Mouse (Mus musculus) kidney, embryonic 16.5 days (tissue): Measurements from ENCODE around the gene Serpina11. TPM values are rescaled to one million over a fixed set of nuclear protein-coding genes. Genes with fewer than 3 reads are reported as not detected.
"Not testable (repeated sequence)": the region's sequence is repeated elsewhere in the genome, so short reads cannot be mapped to it uniquely, and the experiment has no call there.

Experiments
- ATAC-seq: fragments of 200-750 bp; cut with Nextera tagmentation; 2 replicates; pipeline ENCODE4 v1.8.0; 2017; ENCODE audit warnings: moderate TSS enrichment; ENCODE audit not compliant: low FRiP score, low TSS enrichment
- H3K27ac ChIP-seq: fragments of 300-500 bp; sonication (generic); 2 replicates; pipeline ENCODE4 v1.5.1; 2014; ENCODE audit warnings: low read length
- H3K27me3 ChIP-seq: fragments of 300-500 bp; sonication (generic); 2 replicates; pipeline ENCODE4 v1.6.1; 2014; ENCODE audit warnings: low read length, control low read depth, mixed read lengths; ENCODE audit not compliant: insufficient read depth
- H3K36me3 ChIP-seq: fragments of 300-500 bp; sonication (generic); 2 replicates; pipeline ENCODE4 v1.6.1; 2014; ENCODE audit warnings: low read length, control low read depth, mixed read lengths; ENCODE audit not compliant: insufficient read depth
- H3K4me1 ChIP-seq: fragments of 300-500 bp; sonication (generic); 2 replicates; pipeline ENCODE4 v1.6.1; 2014; ENCODE audit warnings: low read length, control low read depth, mixed read lengths; ENCODE audit not compliant: insufficient read depth
- H3K4me2 ChIP-seq: fragments of 300-500 bp; sonication (generic); replicated peaks from 2 replicates; pipeline ENCODE4 v1.6.1; 2014; ENCODE audit warnings: low read depth, low read length
- H3K4me3 ChIP-seq: fragments of 300-500 bp; sonication (generic); 2 replicates; pipeline ENCODE4 v1.5.1; 2014; ENCODE audit warnings: mild to moderate bottlenecking, low read length
- H3K9ac ChIP-seq: fragments of 300-500 bp; sonication (generic); replicated peaks from 2 replicates; pipeline ENCODE4 v1.6.1; 2014; ENCODE audit warnings: low read length
- H3K9me3 ChIP-seq: fragments of 300-500 bp; sonication (generic); 2 replicates; pipeline ENCODE4 v1.6.1; 2016; ENCODE audit warnings: low read length, control low read depth
- WGBS: fragments of 180-500 bp; shearing (Covaris S2); extraction: QIAGEN DNeasy Blood & Tissue Kit; methylation state at CpG from one replicate; pipeline ENCODE4 v1.1.7; 2014; 5-methylcytosine and 5-hydroxymethylcytosine counted together
- polyA plus RNA-seq: library from polyadenylated mRNA; unstranded; fragments of >200 nt; fragmentation: Nextera tagmentation; extraction: Ambion mirVana; gene quantifications from 2 replicates; pipeline ENCODE4 v1.2.1, GENCODE M21; 2015

Gene Serpina11
- polyA plus RNA-seq, 1 experiment from 2014 or later, result not detected

- no peak for ATAC-seq
These were observed 31.0 kb downstream of the Serpina11 start, which contains the start of gene Serpina1e for GRCm38 (mm10) chr12:103958798-103959197. Gene Serpina1e, minus strand, starts transcription at chr12:103958975.

DNA sequence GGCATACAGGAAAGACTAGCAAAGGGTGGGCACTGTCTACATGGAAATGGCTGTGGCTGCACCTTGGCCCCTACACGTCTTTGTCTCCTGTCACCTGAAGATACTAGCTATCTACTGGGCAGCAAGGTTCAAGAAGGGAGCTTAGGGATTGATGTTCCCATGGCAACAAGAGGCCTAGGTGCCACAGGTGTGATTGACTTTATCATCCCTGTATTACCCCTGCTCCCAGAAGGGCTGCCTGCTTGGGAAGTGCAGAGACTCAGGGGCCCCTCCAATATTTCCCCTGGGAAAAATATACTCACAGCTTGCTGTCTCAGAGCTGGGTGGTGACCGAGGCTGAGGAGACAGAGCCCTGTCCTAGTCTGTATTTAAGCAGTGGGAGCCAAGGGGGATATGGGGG, 33.2 kb downstream of the Serpina11 start:
- H3K9me3 ChIP-seq, H3K27me3 ChIP-seq, H3K27ac ChIP-seq, H3K4me1 ChIP-seq, H3K9ac ChIP-seq, H3K4me3 ChIP-seq, H3K36me3 ChIP-seq, ATAC-seq, H3K4me2 ChIP-seq: not testable (repeated sequence)
- WGBS, result 78% methylated on average over 2 of the region's 2 CpGs

More at GRCm38 (mm10) chr12:103958798-103959197, 31.0 kb downstream of the Serpina11 start, which contains the start of gene Serpina1e:
- Histone ChIP-seq H3K27me3 (no peaks in the 10 kb centered on the region), H3K9ac (no peak within 1 kb of the TSS), H3K4me1 (no peaks in the 10 kb centered on the region), H3K9me3 (no peaks in the 10 kb centered on the region), H3K27ac (no peak within 1 kb of the TSS), H3K4me2 (no peak within 1 kb of the TSS), H3K36me3 (no peaks in the 10 kb centered on the region), H3K4me3 (no peak within 1 kb of the TSS)
- 77% methylated on average over 3 of the region's 3 CpGs for WGBS

GRCm38 (mm10) chr12:103952972-103953371, 36.8 kb downstream of the Serpina11 start:
- not testable (repeated sequence) for H3K4me3 ChIP-seq, H3K27ac ChIP-seq, ATAC-seq, H3K27me3 ChIP-seq, H3K9me3 ChIP-seq, H3K4me2 ChIP-seq, H3K9ac ChIP-seq, H3K4me1 ChIP-seq, H3K36me3 ChIP-seq
- WGBS, result 87% methylated on average over 3 of the region's 3 CpGs

DNA sequence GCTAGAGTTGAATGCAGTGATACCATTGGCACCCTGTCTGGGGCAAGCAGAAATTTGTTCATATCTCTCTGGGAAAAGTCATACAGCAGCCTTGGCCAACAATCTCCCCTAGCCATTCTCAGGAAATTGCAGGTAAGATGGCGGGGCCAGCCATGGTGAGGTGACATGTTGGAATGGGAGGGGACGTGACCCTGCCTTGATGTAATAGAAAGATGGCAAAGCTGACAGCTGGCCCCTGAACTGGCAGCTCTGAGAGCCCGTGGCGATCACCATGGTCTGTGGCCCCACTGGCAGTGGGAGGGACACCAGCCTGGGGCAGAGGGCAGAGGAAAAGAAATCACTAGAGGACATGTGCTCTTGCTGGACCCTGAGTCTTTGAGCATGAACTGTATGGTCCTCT, 43.5 kb downstream of the Serpina11 start:
- Histone ChIP-seq H3K4me2 (no peak overlapping the region), H3K4me3 (no peak overlapping the region), H3K27ac (no peak overlapping the region), H3K36me3 (no peaks in the 10 kb centered on the region), H3K27me3 (no peaks in the 10 kb centered on the region), H3K9me3 (no peaks in the 10 kb centered on the region), H3K9ac (no peak overlapping the region), H3K4me1 (no peaks in the 10 kb centered on the region)
- 69% methylated on average over 4 of the region's 4 CpGs for WGBS
- ATAC-seq, result no peak

Other genes with a start within 250 kb of the Serpina11 start
- 0.87 and 1.5 TPM in 2 replicates for gene Serpina1d, start 216.4 kb downstream of the Serpina11 start, polyA plus RNA-seq
- gene Serpina1b, start 159.6 kb downstream of the Serpina11 start, polyA plus RNA-seq, result 6.7 and 8.0 TPM in 2 replicates
- 16.3 and 17.4 TPM in 2 replicates for gene Serpina1a, start 126.4 kb downstream of the Serpina11 start, polyA plus RNA-seq
- 1.1 and 1.5 TPM in 2 replicates for gene Serpina1c, start 85.1 kb downstream of the Serpina11 start, polyA plus RNA-seq
- 1.3 and 1.5 TPM in 2 replicates for gene Serpina1e, start 31.0 kb downstream of the Serpina11 start, polyA plus RNA-seq
- gene Serpina9, start 23.8 kb upstream of the Serpina11 start, polyA plus RNA-seq, result 0.06 TPM in 1 of 2 replicates, not detected in the other
- gene Serpina12, start 54.5 kb upstream of the Serpina11 start, polyA plus RNA-seq, result not detected in 2 replicates
- gene Serpina5, start 111.2 kb upstream of the Serpina11 start, polyA plus RNA-seq, result 0.07 TPM in 1 of 2 replicates, not detected in the other
- not detected in 2 replicates for gene Serpina3a, start 122.8 kb upstream of the Serpina11 start, polyA plus RNA-seq
- gene Serpina3b, start 138.0 kb upstream of the Serpina11 start, polyA plus RNA-seq, result not detected in 2 replicates
- gene Serpina3c, start 163.9 kb upstream of the Serpina11 start, polyA plus RNA-seq, result not detected in 2 replicates
- gene Serpina3f, start 224.6 kb upstream of the Serpina11 start, polyA plus RNA-seq, result 0.07 and 0.12 TPM in 2 replicates
- 9.2 and 9.6 TPM in 2 replicates for gene Serpina3g, start 246.3 kb upstream of the Serpina11 start, polyA plus RNA-seq